Mouse (Mus musculus) neural tube, embryonic 14.5 days (tissue): ENCODE data around the gene Smad3. TPM values are rescaled to one million over a fixed set of nuclear protein-coding genes. Genes with fewer than 3 reads are reported as not detected.

Source experiments
- ATAC-seq: fragments of 200-750 bp; cut with Nextera tagmentation; 2 replicates; pipeline ENCODE4 v1.8.0; 2017; ENCODE audit warnings: low read depth, mild to moderate bottlenecking, moderate TSS enrichment, moderate library complexity
- H3K27ac ChIP-seq: fragments of 300-500 bp; sonication (generic); 2 replicates; pipeline ENCODE4 v1.5.1; 2014; ENCODE audit warnings: low read depth, mild to moderate bottlenecking, control low read depth, low read length, moderate library complexity, mixed read lengths
- H3K27me3 ChIP-seq: fragments of 300-500 bp; sonication (generic); 2 replicates; pipeline ENCODE4 v1.6.1; 2014; ENCODE audit warnings: low read length; ENCODE audit not compliant: control insufficient read depth, insufficient read depth
- H3K36me3 ChIP-seq: fragments of 300-500 bp; sonication (generic); 2 replicates; pipeline ENCODE4 v1.6.1; 2014; ENCODE audit warnings: low read length, mixed read lengths; ENCODE audit not compliant: control insufficient read depth, insufficient read depth
- H3K4me1 ChIP-seq: fragments of 300-500 bp; sonication (generic); 2 replicates; pipeline ENCODE4 v1.6.1; 2014; ENCODE audit warnings: low read length; ENCODE audit not compliant: control insufficient read depth, insufficient read depth
- H3K4me2 ChIP-seq: fragments of 300-500 bp; sonication (generic); 2 replicates; pipeline ENCODE4 v1.6.1; 2014; ENCODE audit warnings: mild to moderate bottlenecking, low read depth, low read length, control low read depth
- H3K4me3 ChIP-seq: fragments of 300-500 bp; sonication (generic); 2 replicates; pipeline ENCODE4 v1.5.1; 2014; ENCODE audit warnings: low read depth, low read length, control low read depth, mixed read lengths
- H3K9ac ChIP-seq: fragments of 300-500 bp; sonication (generic); replicated peaks from 2 replicates; pipeline ENCODE4 v1.6.1; 2014; ENCODE audit warnings: low read depth, mild to moderate bottlenecking, control low read depth, low read length, mixed read lengths
- H3K9me3 ChIP-seq: fragments of 300-500 bp; sonication (generic); 2 replicates; pipeline ENCODE4 v1.6.1; 2016; ENCODE audit warnings: low read length; ENCODE audit not compliant: control insufficient read depth
- WGBS: fragments of 180-500 bp; shearing (Covaris S2); extraction: QIAGEN DNeasy Blood & Tissue Kit; methylation state at CpG from one replicate; pipeline ENCODE4 v1.1.7; 2014; 5-methylcytosine and 5-hydroxymethylcytosine counted together
- polyA plus RNA-seq: library from polyadenylated mRNA; unstranded; fragments of >200 nt; fragmentation: Nextera tagmentation; extraction: Ambion mirVana; gene quantifications from 2 replicates; pipeline ENCODE4 v1.2.1, GENCODE M21; 2014

Smad3 gene
- polyA plus RNA-seq, 1 experiment from 2014 or later: 6.4 TPM

DNA sequence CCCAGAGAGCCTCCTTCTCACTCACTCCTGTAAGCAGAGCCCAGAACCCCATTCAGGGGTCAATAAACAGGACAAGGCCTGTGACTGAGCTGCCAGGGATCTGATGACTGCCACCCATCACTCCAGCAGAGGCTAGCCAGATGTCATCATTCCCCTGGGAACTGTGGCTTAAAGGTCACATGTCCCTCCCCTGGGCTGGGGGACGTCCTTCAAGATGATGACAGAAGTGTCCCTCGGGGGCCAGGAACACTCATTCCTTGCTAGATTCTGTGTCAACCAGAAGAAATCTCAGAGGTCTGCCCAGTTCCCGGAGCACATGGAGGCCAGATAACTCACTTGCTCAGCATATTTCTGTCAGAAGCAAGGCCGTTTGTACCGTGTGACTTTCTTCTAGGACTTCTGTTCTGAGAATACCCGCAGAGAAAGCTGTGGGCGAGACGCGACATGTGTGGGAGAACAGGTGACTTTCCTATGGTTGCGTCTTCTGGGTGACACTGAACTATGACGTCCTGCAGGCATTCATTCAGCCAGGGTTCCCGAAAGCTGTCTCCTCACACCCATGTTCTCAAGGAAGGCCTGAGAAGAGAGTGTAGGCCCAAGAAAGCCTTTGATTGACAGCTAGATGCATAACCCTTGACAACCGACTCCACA, 46.1 kb downstream of the Smad3 start:
- H3K4me1 ChIP-seq: peaks cover 9% of the 10 kb centered on the region; the same call in 1 of the 2 replicates
- no peak overlapping the region for H3K9ac ChIP-seq
- H3K4me2 ChIP-seq: no peak overlapping the region
- H3K9me3 ChIP-seq: no peaks in the 10 kb centered on the region
- ATAC-seq: no peak
- no peak overlapping the region for H3K27ac ChIP-seq
- no peaks in the 10 kb centered on the region for H3K27me3 ChIP-seq
- WGBS: 87% methylated on average over 13 of the region's 13 CpGs
- no peaks in the 10 kb centered on the region for H3K36me3 ChIP-seq
- no peak overlapping the region for H3K4me3 ChIP-seq

DNA sequence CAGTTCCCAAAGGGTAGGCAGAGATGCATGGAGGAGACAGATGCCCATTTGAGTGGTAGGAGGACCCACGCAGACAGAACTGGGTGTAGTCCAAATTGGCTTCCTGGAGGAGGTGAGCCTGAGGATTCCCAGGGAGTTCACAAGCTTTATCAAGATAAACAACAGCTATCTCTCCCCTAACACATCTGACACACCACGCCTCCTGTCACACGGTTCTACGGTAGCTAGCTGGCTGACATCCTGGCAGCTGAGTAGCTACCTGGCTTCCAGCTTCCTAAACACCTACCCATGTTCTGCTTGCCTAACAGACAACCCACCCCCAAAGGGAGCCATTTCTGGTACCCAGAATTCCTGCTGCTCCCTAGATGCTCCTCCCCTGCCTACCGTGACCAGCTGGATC, 47.9 kb downstream of the Smad3 start:
- ATAC-seq: no peak
- H3K9ac ChIP-seq: no peak overlapping the region
- H3K4me2 ChIP-seq: no peak overlapping the region
- no peak overlapping the region for H3K27ac ChIP-seq
- H3K9me3 ChIP-seq: no peaks in the 10 kb centered on the region
- H3K27me3 ChIP-seq: no peaks in the 10 kb centered on the region
- H3K36me3 ChIP-seq: no peaks in the 10 kb centered on the region
- no peaks in the 10 kb centered on the region for H3K4me1 ChIP-seq
- WGBS: 96% methylated on average over 5 of the region's 5 CpGs
- H3K4me3 ChIP-seq: no peak overlapping the region

DNA sequence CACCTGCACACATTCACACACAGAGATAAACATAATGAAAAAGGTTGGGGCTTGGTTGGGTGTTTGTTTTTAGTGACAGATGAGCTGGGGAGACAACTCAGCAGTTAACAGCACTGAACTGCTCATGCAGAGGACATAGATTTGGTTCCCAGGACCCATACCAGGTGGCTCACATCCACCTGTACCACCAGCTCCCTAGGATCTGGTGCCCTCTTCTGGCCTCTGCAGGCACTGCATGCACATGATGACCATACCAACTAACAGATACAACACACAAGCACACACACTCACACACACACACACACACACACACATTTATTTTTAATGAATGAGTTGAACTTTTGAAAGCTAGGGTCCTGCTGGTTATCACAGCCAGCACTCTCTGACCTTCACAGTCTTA, 48.5 kb downstream of the Smad3 start:
- ATAC-seq: no peak
- no peak overlapping the region for H3K4me2 ChIP-seq
- H3K4me3 ChIP-seq: no peak overlapping the region
- no peaks in the 10 kb centered on the region for H3K4me1 ChIP-seq
- no peaks in the 10 kb centered on the region for H3K9me3 ChIP-seq
- no peaks in the 10 kb centered on the region for H3K36me3 ChIP-seq
- no peak overlapping the region for H3K27ac ChIP-seq
- no peak overlapping the region for H3K9ac ChIP-seq
- H3K27me3 ChIP-seq: no peaks in the 10 kb centered on the region

DNA sequence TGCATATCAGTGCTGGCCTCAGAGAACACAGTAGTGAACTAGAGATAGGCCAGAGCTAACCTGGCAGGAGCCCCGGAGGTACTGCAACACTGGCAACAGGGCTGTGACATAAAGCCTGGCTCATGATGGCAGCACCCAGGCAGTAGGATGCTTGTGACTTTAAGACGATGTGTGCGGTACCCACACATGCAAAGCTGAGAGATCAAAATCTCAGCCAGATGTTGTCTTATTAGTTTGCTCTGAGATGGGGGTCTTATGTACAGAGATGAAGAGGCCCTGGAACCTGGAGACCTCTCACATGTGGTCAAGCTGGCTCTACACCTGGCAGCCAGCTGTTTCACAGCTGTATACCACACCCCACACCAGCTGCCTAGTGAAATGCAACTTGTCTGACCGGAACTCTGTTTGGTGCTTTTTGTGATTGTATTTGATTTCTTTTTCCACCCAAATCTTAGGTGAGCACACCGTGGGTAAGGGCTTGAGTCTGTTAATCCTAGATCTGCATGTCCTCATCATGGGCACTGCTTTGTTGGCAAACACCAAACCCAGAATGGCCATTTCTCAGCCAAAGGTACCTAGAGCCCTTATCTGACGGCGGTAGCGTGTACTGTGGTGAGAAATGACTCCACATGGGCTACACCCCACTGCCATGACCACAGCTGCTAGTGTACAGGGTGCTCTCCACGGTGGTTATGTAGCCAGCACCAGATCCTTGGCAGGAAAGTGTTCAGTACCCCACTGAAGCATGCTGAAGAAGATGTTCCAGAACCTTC, 49.8 kb downstream of the Smad3 start:
- Histone ChIP-seq H3K27me3 (no peaks in the 10 kb centered on the region), H3K36me3 (no peaks in the 10 kb centered on the region), H3K9ac (no peak overlapping the region), H3K4me1 (no peaks in the 10 kb centered on the region), H3K4me2 (no peak overlapping the region), H3K9me3 (no peaks in the 10 kb centered on the region), H3K27ac (no peak overlapping the region), H3K4me3 (no peak overlapping the region)
- no peak for ATAC-seq
- 90% methylated on average over 9 of the region's 9 CpGs for WGBS

DNA sequence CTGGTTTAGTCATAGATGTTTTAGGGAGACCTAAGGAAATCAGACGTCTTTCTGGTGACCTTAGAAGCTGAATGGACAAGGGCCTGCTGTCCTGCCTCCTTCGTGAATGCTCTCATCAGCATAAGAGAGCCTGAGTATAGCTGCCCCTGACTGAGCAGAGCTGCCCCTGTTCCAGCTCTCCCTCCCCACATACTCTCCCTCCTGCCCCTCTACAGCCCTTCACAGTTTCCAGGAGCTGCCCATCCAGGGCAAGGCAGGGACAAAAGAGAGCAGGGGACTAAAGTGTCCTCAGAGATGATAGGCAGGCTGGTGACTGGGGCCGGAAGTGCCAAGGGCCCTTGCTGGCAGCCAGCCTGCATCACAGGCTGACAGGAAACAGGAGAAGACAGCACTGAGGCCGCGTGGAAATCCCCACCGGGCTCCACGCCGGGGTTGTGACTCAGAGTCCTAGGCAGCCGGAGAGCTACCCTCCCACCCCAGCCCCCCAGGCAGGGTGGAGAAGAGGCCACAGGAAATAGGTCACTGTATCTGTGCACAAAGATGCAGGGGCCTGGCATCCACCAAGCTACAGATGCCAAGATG, 51.6 kb downstream of the Smad3 start:
- 41% methylated on average over 9 of the region's 9 CpGs for WGBS
- H3K9me3 ChIP-seq: no peaks in the 10 kb centered on the region
- no peak overlapping the region for H3K4me3 ChIP-seq
- ATAC-seq: no peak
- H3K9ac ChIP-seq: 0 out of 2 replicates have a peak overlapping the region, but pooled peaks have one; percentile 7
- no peak overlapping the region for H3K4me2 ChIP-seq
- H3K27ac ChIP-seq: 0 out of 2 replicates have a peak overlapping the region, but pooled peaks have one; percentile 22
- 0 out of 2 replicates have a peak, but pooled peaks cover 4% of the 10 kb centered on the region for H3K4me1 ChIP-seq
- H3K36me3 ChIP-seq: no peaks in the 10 kb centered on the region
- no peaks in the 10 kb centered on the region for H3K27me3 ChIP-seq

DNA sequence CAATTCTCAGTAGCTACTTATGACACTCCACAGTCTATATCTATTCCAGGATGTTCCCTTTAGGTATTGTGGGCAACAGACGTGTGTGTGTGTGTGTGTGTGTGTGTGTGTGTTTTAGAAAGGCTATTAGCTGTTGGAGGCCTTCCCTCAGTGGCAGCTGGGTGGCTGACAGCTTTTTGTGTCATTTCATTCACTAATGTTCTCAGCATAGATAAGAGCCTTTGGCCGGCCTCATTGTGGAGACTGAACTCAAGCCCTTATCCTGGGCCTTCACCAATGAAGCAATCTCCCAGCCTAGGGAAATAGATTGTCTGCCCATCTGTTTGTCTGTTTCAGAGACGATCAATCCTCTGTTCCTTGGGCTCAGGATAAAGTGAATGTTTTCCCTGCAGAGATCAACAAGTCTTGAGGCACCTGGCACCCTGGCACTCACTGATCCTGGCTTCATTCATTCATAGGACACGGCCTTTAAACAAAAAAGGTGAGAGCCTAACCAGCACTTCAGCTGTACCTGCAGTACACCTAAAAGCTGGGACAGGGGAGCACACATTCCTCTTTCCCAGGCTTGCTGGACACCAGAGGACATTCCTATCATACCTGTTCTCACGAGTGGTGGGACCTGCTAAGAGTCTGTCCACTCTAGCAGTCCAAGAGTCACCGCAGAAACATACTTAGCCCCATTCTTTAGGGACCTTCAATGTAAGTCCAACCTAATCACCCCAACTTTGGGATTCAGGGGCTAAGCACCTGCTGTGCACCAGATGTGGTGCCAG, 52.6 kb downstream of the Smad3 start:
- no peaks in the 10 kb centered on the region for H3K9me3 ChIP-seq
- H3K27ac ChIP-seq: no peak overlapping the region
- ATAC-seq: no peak
- H3K27me3 ChIP-seq: no peaks in the 10 kb centered on the region
- 77% methylated on average over 6 of the region's 6 CpGs for WGBS
- 0 out of 2 replicates have a peak, but pooled peaks cover 4% of the 10 kb centered on the region for H3K4me1 ChIP-seq
- no peaks in the 10 kb centered on the region for H3K36me3 ChIP-seq
- H3K4me3 ChIP-seq: no peak overlapping the region
- no peak overlapping the region for H3K4me2 ChIP-seq
- no peak overlapping the region for H3K9ac ChIP-seq

DNA sequence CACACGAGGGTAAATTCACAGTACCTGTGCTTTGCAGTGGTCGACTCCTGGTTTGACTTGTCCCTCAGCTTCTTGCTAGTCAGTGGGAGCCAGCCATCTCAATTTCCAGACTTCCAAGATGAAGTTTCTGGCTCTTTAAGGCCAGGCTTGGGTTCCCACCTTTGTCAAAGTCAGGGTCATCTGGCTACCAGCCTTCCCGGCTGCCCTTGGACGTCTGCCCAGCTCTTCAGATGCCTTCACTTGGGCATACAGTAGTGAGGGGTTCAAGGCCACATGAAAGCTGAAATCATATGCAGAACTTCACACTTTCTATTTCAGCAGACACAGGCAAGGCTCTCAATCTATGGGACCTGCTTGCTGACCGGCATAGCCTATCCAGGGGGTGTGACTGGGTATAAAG, 53.7 kb downstream of the Smad3 start:
- Histone ChIP-seq H3K36me3 (no peaks in the 10 kb centered on the region), H3K4me2 (no peak overlapping the region), H3K9ac (no peak overlapping the region), H3K4me1 (0 out of 2 replicates have a peak, but pooled peaks cover 4% of the 10 kb centered on the region), H3K4me3 (no peak overlapping the region), H3K9me3 (no peaks in the 10 kb centered on the region), H3K27me3 (no peaks in the 10 kb centered on the region), H3K27ac (no peak overlapping the region)
- ATAC-seq: no peak
- WGBS: 80% methylated on average over 5 of the region's 5 CpGs

DNA sequence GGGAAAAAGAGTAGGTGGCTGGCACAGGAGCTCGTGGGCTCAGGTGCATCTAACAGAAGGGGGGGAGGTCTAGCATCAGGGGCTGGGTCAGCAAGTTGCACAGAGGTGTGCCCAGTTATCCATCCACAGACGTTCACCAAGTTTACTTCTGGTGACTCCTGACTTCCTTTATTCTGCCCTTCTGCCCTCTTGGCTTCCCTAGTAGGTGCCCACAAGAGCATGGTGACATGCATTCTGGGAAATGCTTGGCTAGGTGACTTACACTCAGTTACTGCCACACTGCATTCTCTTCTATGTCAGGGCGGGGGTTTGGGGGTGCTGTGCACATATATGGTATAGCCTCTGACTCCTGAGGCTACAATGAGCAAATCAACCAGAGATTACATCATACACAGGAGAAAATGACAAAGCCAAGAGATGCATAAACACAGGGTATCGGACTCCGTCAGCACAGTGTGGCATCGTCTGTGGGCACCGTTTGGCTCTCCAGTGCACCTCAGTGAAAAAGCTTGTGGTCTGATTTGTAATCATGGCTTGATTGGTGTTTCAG, 54.5 kb downstream of the Smad3 start:
- H3K36me3 ChIP-seq: no peaks in the 10 kb centered on the region
- H3K4me2 ChIP-seq: no peak overlapping the region
- no peak for ATAC-seq
- 0 out of 2 replicates have a peak, but pooled peaks cover 4% of the 10 kb centered on the region for H3K4me1 ChIP-seq
- 90% methylated on average over 7 of the region's 7 CpGs for WGBS
- no peak overlapping the region for H3K27ac ChIP-seq
- H3K27me3 ChIP-seq: no peaks in the 10 kb centered on the region
- no peaks in the 10 kb centered on the region for H3K9me3 ChIP-seq
- no peak overlapping the region for H3K4me3 ChIP-seq
- H3K9ac ChIP-seq: no peak overlapping the region
